Mouse (Mus musculus) adrenal gland, postnatal 10 days (tissue): ENCODE measurements at regions not wholly inside any gene's neighbourhood (a gene's known extent, or its start where the extent isn't known, plus 50 kb on each side); places are given as distances from the start of the nearest gene placed in this dataset.
A peak's percentile ranks its signal among the peaks of the same experiment; 100 is the strongest.

Experiments
- DNase-seq: peaks from one replicate; pipeline ENCODE4 v3.0.0; 2021; ENCODE audit warnings: mixed read lengths

DNA sequence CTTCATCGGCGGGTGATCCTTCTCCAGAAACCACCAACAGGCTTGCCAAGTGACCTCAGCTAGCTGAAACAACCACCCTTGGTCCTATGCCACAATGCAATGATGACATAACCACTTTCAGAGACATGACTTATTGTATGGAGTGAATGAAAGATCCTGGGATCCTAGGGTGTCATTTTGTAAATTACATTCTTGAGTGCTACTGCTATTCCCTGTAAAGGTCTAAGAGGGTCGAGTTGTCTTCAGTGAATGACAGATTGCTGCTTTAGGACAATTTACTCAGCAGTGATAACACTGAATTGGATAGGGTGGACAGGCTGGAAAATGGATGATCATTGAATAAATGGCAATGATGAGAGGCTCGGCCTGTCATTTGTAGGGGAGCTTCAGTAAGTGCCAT is 692.4 kb downstream of the Gm9008 start:
- DNase-seq, result peak; percentile 20

DNA sequence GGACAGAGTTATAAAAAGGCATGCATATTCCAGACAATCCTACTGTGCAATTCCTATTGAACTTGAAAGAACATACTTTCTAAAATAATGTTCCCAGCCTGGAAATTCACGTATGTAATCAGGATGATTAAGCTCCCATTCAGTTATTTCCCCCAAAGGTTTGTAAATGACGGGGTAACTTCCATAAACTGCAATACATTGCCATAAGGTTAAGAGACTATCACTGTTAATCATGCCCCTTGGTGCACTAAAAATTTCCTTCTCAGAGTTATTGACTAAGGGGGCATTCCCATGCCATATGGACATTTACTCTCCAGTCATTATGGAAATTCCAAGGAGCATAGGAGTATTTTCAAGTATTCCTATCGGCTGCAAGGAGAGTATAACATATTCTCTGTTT is 697.6 kb downstream of the Gm9008 start:
- DNase-seq, result no peak

DNA sequence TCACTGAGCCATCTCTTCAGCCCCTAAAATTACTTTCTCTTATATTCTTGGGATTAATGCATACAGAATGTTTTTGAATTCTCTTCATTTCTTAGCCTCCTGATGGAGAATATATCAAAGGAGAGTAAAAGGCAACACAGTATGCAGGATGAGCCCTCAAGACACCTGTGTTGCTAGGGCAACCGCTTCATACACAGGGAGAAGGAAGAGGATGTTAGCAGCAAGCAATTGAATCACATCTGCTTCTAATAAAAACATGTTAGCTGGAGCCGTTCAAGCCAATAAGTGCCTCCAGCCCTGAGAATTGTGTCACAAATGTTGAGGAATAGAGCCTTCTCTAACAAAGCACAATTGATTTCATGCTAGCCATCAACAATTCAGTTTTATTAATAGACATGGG is 698.0 kb downstream of the Gm9008 start:
- no peak for DNase-seq

DNA sequence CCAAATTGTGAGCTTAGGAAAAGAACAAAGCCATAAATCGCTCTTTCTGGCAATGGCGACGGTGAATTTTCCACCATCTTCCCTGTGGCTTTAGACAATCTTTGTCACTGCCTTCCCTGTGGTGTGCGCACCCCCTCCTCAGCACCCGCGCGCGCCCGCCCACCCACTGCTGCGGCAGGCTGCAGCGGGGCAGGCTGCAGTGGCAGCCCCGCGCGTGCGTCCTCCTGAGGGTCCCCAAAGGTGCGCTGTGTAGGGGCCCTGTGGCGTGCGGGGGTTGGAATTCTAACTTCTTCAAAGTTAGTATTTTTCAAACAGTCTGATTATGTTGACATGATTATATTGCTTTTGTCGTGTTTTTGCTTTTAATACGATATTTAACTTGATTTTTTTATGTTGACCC is 714.9 kb downstream of the Gm9008 start:
- DNase-seq, result no peak

DNA sequence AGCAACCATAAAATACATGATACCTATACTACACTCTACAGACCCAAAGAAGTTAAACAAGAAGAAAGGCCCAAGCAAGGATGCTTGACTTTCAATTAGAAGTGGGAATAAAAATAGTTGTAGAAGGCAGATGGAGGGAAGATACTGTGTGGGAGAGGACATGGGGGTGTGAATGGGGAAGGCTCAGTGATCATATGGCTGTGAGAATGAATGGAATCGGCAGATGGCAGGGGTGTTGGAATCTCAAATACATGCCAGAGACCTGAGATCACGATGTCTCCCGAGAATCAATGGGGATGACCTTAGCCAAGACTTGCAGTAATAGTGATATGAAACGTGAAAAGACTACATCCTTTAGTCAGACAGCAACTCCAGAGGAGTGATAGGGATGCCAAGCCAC is 734.5 kb downstream of the Gm9008 start:
- DNase-seq, result no peak

DNA sequence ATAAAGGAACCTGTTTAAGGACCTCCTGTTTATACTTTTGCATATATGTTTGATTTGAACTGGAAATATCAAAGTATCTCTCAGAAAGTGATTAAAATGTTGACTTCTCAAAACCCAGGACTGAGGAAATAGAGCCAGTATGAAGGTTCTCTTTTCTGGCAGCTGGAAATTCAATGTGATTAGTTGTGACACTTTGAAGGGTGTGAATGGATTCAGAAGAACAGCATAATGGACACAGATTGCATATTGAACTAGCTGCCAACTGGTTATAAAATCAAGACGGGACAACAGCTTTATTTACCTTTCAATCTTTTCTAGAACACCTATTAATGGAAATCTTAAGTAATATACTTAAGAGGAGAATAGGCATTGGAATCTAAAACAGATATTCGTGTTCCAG is 741.4 kb downstream of the Gm9008 start:
- no peak for DNase-seq
